Comparison of ENCODE assay signal across 8 mouse cellular contexts in the genomic region with DNA sequence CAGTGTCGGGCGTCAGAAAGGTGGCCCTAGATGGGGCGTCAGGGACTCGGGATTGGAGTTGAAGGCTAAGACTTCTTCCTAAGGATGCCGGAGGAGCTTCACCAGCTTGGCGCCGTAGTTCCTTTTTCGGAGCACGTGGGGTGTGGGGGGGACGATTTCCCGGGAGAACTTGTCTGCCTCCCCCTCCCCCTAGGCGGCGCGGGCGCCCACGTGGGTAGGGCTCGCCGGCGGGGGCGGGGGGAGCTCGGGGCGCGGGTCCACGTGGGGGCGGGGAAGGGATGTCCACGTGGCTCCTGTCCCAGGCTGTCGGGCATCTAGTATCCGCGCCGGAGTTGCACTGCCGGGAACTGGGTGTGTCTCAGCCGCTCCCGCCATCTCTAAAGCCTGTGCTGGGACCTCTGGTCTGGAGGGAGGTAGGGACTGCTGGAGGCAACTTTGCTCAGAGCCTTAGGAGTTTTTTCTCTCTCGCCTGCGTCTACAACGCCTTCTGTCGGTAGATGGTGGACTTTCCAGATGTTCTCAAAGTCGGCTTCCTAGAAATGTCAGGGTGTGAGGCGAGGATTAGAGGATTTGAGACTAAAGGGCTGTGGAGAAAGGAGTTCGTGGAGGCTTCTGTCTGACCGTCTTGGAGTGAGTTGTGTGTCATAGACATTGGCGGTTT. TPM values are rescaled to one million over a fixed set of nuclear protein-coding genes. Genes with fewer than 3 reads are reported as not detected.
DNase-seq lines count a peak whose midpoint lies in the region; ATAC-seq lines count a peak whose summit lies in the region.

No protein-coding gene starts in this region.

- H3K9me3 ChIP-seq in limb, embryonic 15.5 days = no peaks in the 10 kb centered on the region
- no peaks in the 10 kb centered on the region for H3K9me3 ChIP-seq in midbrain, embryonic 15.5 days

- peaks cover 8% of the 10 kb centered on the region for H3K36me3 ChIP-seq in limb, embryonic 15.5 days
- H3K36me3 ChIP-seq in midbrain, embryonic 15.5 days (replicated peaks) = peaks cover 2% of the 10 kb centered on the region

- DNase-seq in cerebellum, adult 11 months = peak; percentile 71
- DNase-seq in embryo, embryonic 11.5 days (ENCODE audit: low read depth, low spot score) = peak; percentile 75
- DNase-seq in kidney, adult 18-20 months = peak; percentile 83
- peak; percentile 70 to 73 for DNase-seq in spleen, postnatal 36 days (ENCODE audit: low spot score in 2 of 2)

- WGBS in limb, embryonic 15.5 days = under 1% methylated on average over 30 of the region's 42 CpGs
- WGBS in midbrain, embryonic 15.5 days = under 1% methylated on average over 38 of the region's 42 CpGs

- peak overlapping the region; percentile 76 for H3K9ac ChIP-seq in limb, embryonic 15.5 days
- H3K9ac ChIP-seq in midbrain, embryonic 15.5 days = peak overlapping the region; percentile 73

- ATAC-seq in cerebellum, adult (ENCODE audit: insufficient number of reproducible peaks, low FRiP score, low TSS enrichment) = no peak
- peak; percentile 72 for ATAC-seq in granulocyte monocyte progenitor cell, adult 5-6 weeks (replicated peaks; ENCODE audit: poor library complexity, severe bottlenecking)
- peak; percentile 78 for ATAC-seq in limb, embryonic 15.5 days (ENCODE audit: insufficient number of reproducible peaks, low FRiP score, low TSS enrichment, low read depth)
- ATAC-seq in midbrain, embryonic 15.5 days (replicated peaks) = peak; percentile 67

- peak overlapping the region; percentile 63 for H3K4me2 ChIP-seq in limb, embryonic 15.5 days
- H3K4me2 ChIP-seq in midbrain, embryonic 15.5 days = peak overlapping the region; percentile 95

- no peaks in the 10 kb centered on the region for H3K27me3 ChIP-seq in limb, embryonic 15.5 days
- no peaks in the 10 kb centered on the region for H3K27me3 ChIP-seq in midbrain, embryonic 15.5 days (replicated peaks)

- peak overlapping the region; percentile 97 for H3K27ac ChIP-seq in limb, embryonic 15.5 days
- H3K27ac ChIP-seq in midbrain, embryonic 15.5 days = peak overlapping the region; percentile 90

- H3K4me3 ChIP-seq in limb, embryonic 15.5 days = peak overlapping the region; percentile 98
- peak overlapping the region; percentile 92 for H3K4me3 ChIP-seq in midbrain, embryonic 15.5 days

- H3K4me1 ChIP-seq in limb, embryonic 15.5 days = peaks cover 25% of the 10 kb centered on the region; the same call in 1 of the 2 replicates
- peaks cover 17% of the 10 kb centered on the region for H3K4me1 ChIP-seq in midbrain, embryonic 15.5 days

RNA-seq across cellular contexts. Expression of gene Ldb1, which starts 12.1 kb away (rescaled TPM):
- total RNA-seq in granulocyte monocyte progenitor cell, adult 5-6 weeks (2014; fragmentation: Nextera tagmentation) = 86.3 and 121 TPM in 2 replicates
- total RNA-seq in granulocyte monocyte progenitor cell, adult 5-6 weeks (2017) = 72.3 and 81.3 TPM in 2 replicates
- 87.0 and 103 TPM in 2 replicates for polyA plus RNA-seq in limb, embryonic 15.5 days (2015; fragmentation: Nextera tagmentation; extraction: Ambion mirVana)
- polyA plus RNA-seq in midbrain, embryonic 15.5 days (2015; fragmentation: Nextera tagmentation; extraction: Ambion mirVana) = 122 and 129 TPM in 2 replicates

RNA-seq across cellular contexts. Expression of gene Pprc1, which starts 12.4 kb away (rescaled TPM):
- total RNA-seq in granulocyte monocyte progenitor cell, adult 5-6 weeks (2014; fragmentation: Nextera tagmentation) = 89.1 and 104 TPM in 2 replicates
- 14.0 and 17.8 TPM in 2 replicates for total RNA-seq in granulocyte monocyte progenitor cell, adult 5-6 weeks (2017)
- polyA plus RNA-seq in limb, embryonic 15.5 days (2015; fragmentation: Nextera tagmentation; extraction: Ambion mirVana) = 36.8 and 37.0 TPM in 2 replicates
- polyA plus RNA-seq in midbrain, embryonic 15.5 days (2015; fragmentation: Nextera tagmentation; extraction: Ambion mirVana) = 22.0 and 22.5 TPM in 2 replicates

RNA-seq across cellular contexts. Expression of gene Nolc1, which starts 18.6 kb away (rescaled TPM):
- 108 and 112 TPM in 2 replicates for total RNA-seq in granulocyte monocyte progenitor cell, adult 5-6 weeks (2014; fragmentation: Nextera tagmentation)
- 187 and 211 TPM in 2 replicates for total RNA-seq in granulocyte monocyte progenitor cell, adult 5-6 weeks (2017)
- 70.4 and 79.6 TPM in 2 replicates for polyA plus RNA-seq in limb, embryonic 15.5 days (2015; fragmentation: Nextera tagmentation; extraction: Ambion mirVana)
- 65.5 and 70.3 TPM in 2 replicates for polyA plus RNA-seq in midbrain, embryonic 15.5 days (2015; fragmentation: Nextera tagmentation; extraction: Ambion mirVana)

RNA-seq across cellular contexts. Expression of gene Hps6, which starts 53.8 kb away (rescaled TPM):
- 4.1 and 5.9 TPM in 2 replicates for total RNA-seq in granulocyte monocyte progenitor cell, adult 5-6 weeks (2014; fragmentation: Nextera tagmentation)
- 5.7 and 8.7 TPM in 2 replicates for total RNA-seq in granulocyte monocyte progenitor cell, adult 5-6 weeks (2017)
- 8.8 and 9.2 TPM in 2 replicates for polyA plus RNA-seq in limb, embryonic 15.5 days (2015; fragmentation: Nextera tagmentation; extraction: Ambion mirVana)
- 3.9 and 4.0 TPM in 2 replicates for polyA plus RNA-seq in midbrain, embryonic 15.5 days (2015; fragmentation: Nextera tagmentation; extraction: Ambion mirVana)

RNA-seq across cellular contexts. Expression of gene Armh3, which starts 58.8 kb away (rescaled TPM):
- total RNA-seq in granulocyte monocyte progenitor cell, adult 5-6 weeks (2014; fragmentation: Nextera tagmentation) = 8.2 and 15.1 TPM in 2 replicates
- 8.5 and 13.3 TPM in 2 replicates for total RNA-seq in granulocyte monocyte progenitor cell, adult 5-6 weeks (2017)
- 16.3 and 17.3 TPM in 2 replicates for polyA plus RNA-seq in limb, embryonic 15.5 days (2015; fragmentation: Nextera tagmentation; extraction: Ambion mirVana)
- 25.4 and 25.9 TPM in 2 replicates for polyA plus RNA-seq in midbrain, embryonic 15.5 days (2015; fragmentation: Nextera tagmentation; extraction: Ambion mirVana)
